Mouse (Mus musculus): ENCODE data around the gene Prpf6. TPM values are rescaled to one million over a fixed set of nuclear protein-coding genes. Genes with fewer than 3 reads are reported as not detected.

The Prpf6 gene
- polyA plus RNA-seq, 1 experiment from 2014 or later = 50.3 TPM

GRCm38 (mm10) chr2:181600226-181600758 lies 8.6 kb downstream of the Prpf6 start:
- no peak overlapping the region for H3K9ac ChIP-seq (replicated peaks; ENCODE audit: low read depth, low read length)
- peak overlapping the region; percentile 76 for H3K4me2 ChIP-seq (ENCODE audit: low read depth, low read length)
- no peak overlapping the region for H3K27ac ChIP-seq (ENCODE audit: low read depth, low read length)
- H3K36me3 ChIP-seq (ENCODE audit: control insufficient read depth, insufficient read depth, low read length) = 0 out of 2 replicates have a peak, but pooled peaks cover 4% of the 10 kb centered on the region
- peak overlapping the region; percentile 84; the same call in 1 of the 2 replicates for H3K4me3 ChIP-seq (ENCODE audit: low read depth, low read length)
- 67% methylated on average over 6 of the region's 6 CpGs for WGBS
- no peak for ATAC-seq (ENCODE audit: low read depth)
- no peaks in the 10 kb centered on the region for H3K27me3 ChIP-seq (ENCODE audit: control insufficient read depth, insufficient read depth, low read length)
- H3K9me3 ChIP-seq (ENCODE audit: control insufficient read depth, low read length) = no peaks in the 10 kb centered on the region
- peaks cover 17% of the 10 kb centered on the region for H3K4me1 ChIP-seq (ENCODE audit: control insufficient read depth, insufficient read depth, low read length)

GRCm38 (mm10) chr2:181600828-181601750 lies 9.4 kb downstream of the Prpf6 start:
- peak overlapping the region; percentile 84 for H3K4me3 ChIP-seq (ENCODE audit: low read depth, low read length)
- H3K27ac ChIP-seq (ENCODE audit: low read depth, low read length) = peak overlapping the region; percentile 87
- H3K36me3 ChIP-seq (ENCODE audit: control insufficient read depth, insufficient read depth, low read length) = 0 out of 2 replicates have a peak, but pooled peaks cover 4% of the 10 kb centered on the region
- WGBS = 2% methylated on average over 57 of the region's 57 CpGs
- no peaks in the 10 kb centered on the region for H3K27me3 ChIP-seq (ENCODE audit: control insufficient read depth, insufficient read depth, low read length)
- peak overlapping the region; percentile 90 for H3K9ac ChIP-seq (replicated peaks; ENCODE audit: low read depth, low read length)
- peak; percentile 93 for ATAC-seq (ENCODE audit: low read depth)
- peak overlapping the region; percentile 87 for H3K4me2 ChIP-seq (ENCODE audit: low read depth, low read length)
- H3K9me3 ChIP-seq (ENCODE audit: control insufficient read depth, low read length) = no peaks in the 10 kb centered on the region
- peaks cover 17% of the 10 kb centered on the region for H3K4me1 ChIP-seq (ENCODE audit: control insufficient read depth, insufficient read depth, low read length)

- Histone ChIP-seq H3K4me2 (ENCODE audit: low read depth, low read length) (peak overlapping the region; percentile 87), H3K27me3 (ENCODE audit: control insufficient read depth, insufficient read depth, low read length) (no peaks in the 10 kb centered on the region), H3K4me3 (ENCODE audit: low read depth, low read length) (peak overlapping the region; percentile 84), H3K36me3 (ENCODE audit: control insufficient read depth, insufficient read depth, low read length) (no peaks in the 10 kb centered on the region), H3K4me1 (ENCODE audit: control insufficient read depth, insufficient read depth, low read length) (peaks cover 17% of the 10 kb centered on the region), H3K9me3 (ENCODE audit: control insufficient read depth, low read length) (no peaks in the 10 kb centered on the region), H3K27ac (ENCODE audit: low read depth, low read length) (peak overlapping the region; percentile 84; the same call in 1 of the 2 replicates), H3K9ac (replicated peaks; ENCODE audit: low read depth, low read length) (peak overlapping the region; percentile 90)
- no peak for ATAC-seq (ENCODE audit: low read depth)
- WGBS = 30% methylated on average over 10 of the region's 10 CpGs
Observed at GRCm38 (mm10) chr2:181601751-181602145, 10.1 kb downstream of the Prpf6 start.

DNA sequence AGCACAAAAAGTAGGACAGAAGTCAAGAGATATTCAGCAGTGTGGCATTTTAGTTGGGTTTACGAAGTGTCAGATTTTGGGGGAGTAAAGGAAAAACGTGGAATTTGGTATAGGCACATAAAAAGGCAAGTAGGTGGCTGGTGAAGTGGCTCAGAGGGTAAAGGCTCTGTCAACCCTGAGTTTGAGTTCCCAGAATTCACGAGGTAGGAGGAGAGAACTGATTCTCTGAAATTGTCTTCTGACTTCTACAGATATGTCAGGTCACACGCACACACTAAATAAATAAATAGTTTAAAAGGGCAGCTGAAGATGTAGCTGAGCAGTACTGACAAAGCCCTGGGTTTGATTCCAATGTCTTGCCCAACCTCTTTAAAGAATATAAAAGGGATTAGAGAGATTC lies 10.7 kb downstream of the Prpf6 start:
- Histone ChIP-seq H3K36me3 (ENCODE audit: control insufficient read depth, insufficient read depth, low read length) (no peaks in the 10 kb centered on the region), H3K9ac (replicated peaks; ENCODE audit: low read depth, low read length) (no peak overlapping the region)
- WGBS = 78% methylated on average over 4 of the region's 4 CpGs

DNA sequence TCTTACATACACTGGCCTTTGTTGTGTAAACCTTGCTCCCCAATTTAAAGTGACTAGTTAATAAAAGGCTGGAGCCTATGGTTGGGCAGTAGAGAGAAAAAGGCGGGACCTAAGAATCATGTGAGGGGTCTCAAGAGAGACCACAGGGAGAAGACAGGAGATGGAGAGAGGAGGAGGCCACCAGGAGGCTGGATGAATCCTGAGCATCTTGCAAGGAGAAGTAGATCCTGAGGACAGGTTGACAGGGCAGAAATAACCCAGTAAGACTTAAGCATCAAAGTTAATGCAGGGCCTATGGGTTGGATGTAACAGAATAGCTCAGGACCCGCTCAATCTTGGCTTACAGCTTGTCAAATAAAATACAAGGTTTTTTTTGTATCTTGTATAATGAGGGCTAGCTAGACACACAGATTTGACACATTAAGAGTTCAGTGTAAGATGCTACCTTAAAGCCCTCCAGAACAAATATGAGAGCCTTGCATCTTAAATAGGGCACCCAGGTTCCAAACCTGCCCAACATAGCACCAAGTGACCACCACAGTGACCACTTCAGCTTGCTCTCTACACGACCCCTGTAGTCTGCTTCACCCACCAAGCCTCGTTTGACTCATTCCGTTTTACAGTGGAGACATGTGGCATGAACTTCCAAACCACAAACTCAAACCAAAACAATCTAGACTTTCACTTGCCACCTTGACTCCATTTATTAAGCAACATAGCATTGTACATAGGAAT lies 27.3 kb downstream of the Prpf6 start:
- Histone ChIP-seq H3K36me3 (ENCODE audit: control insufficient read depth, insufficient read depth, low read length) (peaks cover 31% of the 10 kb centered on the region), H3K27me3 (ENCODE audit: control insufficient read depth, insufficient read depth, low read length) (no peaks in the 10 kb centered on the region), H3K4me3 (ENCODE audit: low read depth, low read length) (no peak overlapping the region), H3K4me2 (ENCODE audit: low read depth, low read length) (no peak overlapping the region), H3K27ac (ENCODE audit: low read depth, low read length) (no peak overlapping the region), H3K9ac (replicated peaks; ENCODE audit: low read depth, low read length) (no peak overlapping the region), H3K4me1 (ENCODE audit: control insufficient read depth, insufficient read depth, low read length) (no peaks in the 10 kb centered on the region), H3K9me3 (ENCODE audit: control insufficient read depth, low read length) (no peaks in the 10 kb centered on the region)
- ATAC-seq (ENCODE audit: low read depth) = no peak
- WGBS = 86% methylated on average over 5 of the region's 5 CpGs

More for the DNA sequence above, 10.7 kb downstream of the Prpf6 start:
- no peaks in the 10 kb centered on the region for H3K27me3 ChIP-seq (ENCODE audit: control insufficient read depth, insufficient read depth, low read length)
- peaks cover 15% of the 10 kb centered on the region for H3K4me1 ChIP-seq (ENCODE audit: control insufficient read depth, insufficient read depth, low read length)
- H3K9me3 ChIP-seq (ENCODE audit: control insufficient read depth, low read length) = no peaks in the 10 kb centered on the region
- H3K4me3 ChIP-seq (ENCODE audit: low read depth, low read length) = no peak overlapping the region
- H3K27ac ChIP-seq (ENCODE audit: low read depth, low read length) = no peak overlapping the region
- peak overlapping the region; percentile 87 for H3K4me2 ChIP-seq (ENCODE audit: low read depth, low read length)
- no peak for ATAC-seq (ENCODE audit: low read depth)

- Histone ChIP-seq H3K9ac (replicated peaks; ENCODE audit: low read depth, low read length) (no peak overlapping the region), H3K27ac (ENCODE audit: low read depth, low read length) (no peak overlapping the region), H3K4me1 (ENCODE audit: control insufficient read depth, insufficient read depth, low read length) (no peaks in the 10 kb centered on the region), H3K4me3 (ENCODE audit: low read depth, low read length) (no peak overlapping the region), H3K36me3 (ENCODE audit: control insufficient read depth, insufficient read depth, low read length) (peaks cover 33% of the 10 kb centered on the region), H3K4me2 (ENCODE audit: low read depth, low read length) (no peak overlapping the region), H3K27me3 (ENCODE audit: control insufficient read depth, insufficient read depth, low read length) (no peaks in the 10 kb centered on the region), H3K9me3 (ENCODE audit: control insufficient read depth, low read length) (no peaks in the 10 kb centered on the region)
- no peak for ATAC-seq (ENCODE audit: low read depth)
Observed at GRCm38 (mm10) chr2:181623401-181623800, 31.7 kb downstream of the Prpf6 start.

- peaks cover 27% of the 10 kb centered on the region; the same call in 1 of the 2 replicates for H3K36me3 ChIP-seq (ENCODE audit: control insufficient read depth, insufficient read depth, low read length)
- no peaks in the 10 kb centered on the region for H3K27me3 ChIP-seq (ENCODE audit: control insufficient read depth, insufficient read depth, low read length)
- no peak overlapping the region for H3K4me3 ChIP-seq (ENCODE audit: low read depth, low read length)
- no peak overlapping the region for H3K4me2 ChIP-seq (ENCODE audit: low read depth, low read length)
- H3K4me1 ChIP-seq (ENCODE audit: control insufficient read depth, insufficient read depth, low read length) = no peaks in the 10 kb centered on the region
- H3K9me3 ChIP-seq (ENCODE audit: control insufficient read depth, low read length) = no peaks in the 10 kb centered on the region
- no peak for ATAC-seq (ENCODE audit: low read depth)
- H3K27ac ChIP-seq (ENCODE audit: low read depth, low read length) = no peak overlapping the region
- no peak overlapping the region for H3K9ac ChIP-seq (replicated peaks; ENCODE audit: low read depth, low read length)
Observed at GRCm38 (mm10) chr2:181628471-181628870, 36.8 kb downstream of the Prpf6 start.

- Histone ChIP-seq H3K27me3 (ENCODE audit: control insufficient read depth, insufficient read depth, low read length) (no peaks in the 10 kb centered on the region), H3K27ac (ENCODE audit: low read depth, low read length) (no peak overlapping the region), H3K9me3 (ENCODE audit: control insufficient read depth, low read length) (no peaks in the 10 kb centered on the region), H3K4me2 (ENCODE audit: low read depth, low read length) (no peak overlapping the region), H3K9ac (replicated peaks; ENCODE audit: low read depth, low read length) (no peak overlapping the region), H3K4me3 (ENCODE audit: low read depth, low read length) (no peak overlapping the region), H3K4me1 (ENCODE audit: control insufficient read depth, insufficient read depth, low read length) (no peaks in the 10 kb centered on the region), H3K36me3 (ENCODE audit: control insufficient read depth, insufficient read depth, low read length) (peaks cover 50% of the 10 kb centered on the region)
- ATAC-seq (ENCODE audit: low read depth) = no peak
- 96% methylated on average over 6 of the region's 6 CpGs for WGBS
Observed at GRCm38 (mm10) chr2:181632624-181633023, 41.0 kb downstream of the Prpf6 start.
